Mouse (Mus musculus) liver, embryonic 11.5 days (tissue): ENCODE measurements around the gene Klb. TPM values are rescaled to one million over a fixed set of nuclear protein-coding genes. Genes with fewer than 3 reads are reported as not detected.

ENCODE experiments used
- ATAC-seq: fragments of 200-750 bp; cut with Nextera tagmentation; replicated peaks from 2 replicates; pipeline ENCODE4 v1.8.0; 2017; ENCODE audit warnings: moderate number of reproducible peaks, mild to moderate bottlenecking, moderate TSS enrichment, moderate library complexity; ENCODE audit not compliant: low FRiP score
- DNase-seq: peaks from one replicate; pipeline ENCODE4 v3.0.0-alpha.2; 2017; ENCODE audit warnings: low spot score
- H3K27ac ChIP-seq: fragments of 300-500 bp; sonication (generic); 2 replicates; pipeline ENCODE4 v1.5.1; 2014; ENCODE audit warnings: mild to moderate bottlenecking, low read depth, low read length, control low read depth
- H3K27me3 ChIP-seq: fragments of 300-500 bp; sonication (generic); replicated peaks from 2 replicates; pipeline ENCODE4 v1.6.1; 2014; ENCODE audit warnings: low read length, mixed read lengths; ENCODE audit not compliant: control insufficient read depth, insufficient read depth
- H3K36me3 ChIP-seq: fragments of 300-500 bp; sonication (generic); 2 replicates; pipeline ENCODE4 v1.6.1; 2014; ENCODE audit warnings: mild to moderate bottlenecking, low read length, moderate library complexity, mixed read lengths; ENCODE audit not compliant: control insufficient read depth, insufficient read depth
- H3K4me1 ChIP-seq: fragments of 300-500 bp; sonication (generic); replicated peaks from 2 replicates; pipeline ENCODE4 v1.6.1; 2014; ENCODE audit warnings: low read length, mixed read lengths; ENCODE audit not compliant: control insufficient read depth, insufficient read depth
- H3K4me2 ChIP-seq: fragments of 300-500 bp; sonication (generic); 2 replicates; pipeline ENCODE4 v1.6.1; 2014; ENCODE audit warnings: mild to moderate bottlenecking, control low read depth, moderate library complexity
- H3K4me3 ChIP-seq: fragments of 300-500 bp; sonication (generic); 2 replicates; pipeline ENCODE4 v1.5.1; 2014; ENCODE audit warnings: low read depth, low read length, control low read depth
- H3K9ac ChIP-seq: fragments of 300-500 bp; sonication (generic); 2 replicates; pipeline ENCODE4 v1.6.1; 2014; ENCODE audit warnings: low read depth, low read length, control low read depth
- H3K9me3 ChIP-seq: fragments of 300-500 bp; sonication (generic); 2 replicates; pipeline ENCODE4 v1.6.1; 2016; ENCODE audit warnings: low read length, inconsistent platforms, mixed read lengths; ENCODE audit not compliant: control insufficient read depth
- WGBS: fragments of 180-500 bp; shearing (Covaris S2); extraction: QIAGEN DNeasy Blood & Tissue Kit; methylation state at CpG from one replicate; pipeline ENCODE4 v1.1.7; 2014; 5-methylcytosine and 5-hydroxymethylcytosine counted together
- polyA plus RNA-seq: library from polyadenylated mRNA; unstranded; fragments of >200 nt; fragmentation: Nextera tagmentation; extraction: Ambion mirVana; gene quantifications from 2 replicates; pipeline ENCODE4 v1.2.1, GENCODE M21; 2014

The Klb gene
- polyA plus RNA-seq, 1 experiment from 2014 or later: 10.8 TPM

DNA sequence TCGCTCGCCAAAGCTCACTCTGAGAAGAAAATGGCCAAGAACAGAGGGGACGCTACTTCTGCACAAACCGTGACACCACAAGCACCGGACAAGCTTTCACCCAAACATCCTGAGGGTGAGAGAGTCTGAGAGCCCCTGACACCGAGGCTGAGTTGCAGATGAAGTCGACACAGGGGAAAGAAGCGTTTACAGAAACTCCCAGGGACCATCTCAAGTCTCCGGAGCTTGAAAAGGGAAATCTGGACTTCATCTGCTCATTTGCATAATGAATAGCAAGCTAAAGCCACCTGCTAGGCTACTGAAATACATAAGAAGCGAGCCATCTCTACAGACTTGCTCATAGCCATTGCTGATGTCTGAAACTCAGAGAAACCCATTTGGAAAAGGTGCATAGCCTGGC, 71.0 kb downstream of the Klb start:
- H3K27ac ChIP-seq: no peak overlapping the region
- H3K36me3 ChIP-seq: peaks cover 10% of the 10 kb centered on the region
- no peak overlapping the region for H3K9ac ChIP-seq
- no peaks in the 10 kb centered on the region for H3K9me3 ChIP-seq
- 84% methylated on average over 10 of the region's 10 CpGs for WGBS
- DNase-seq (no peak), ATAC-seq (no peak)
- H3K4me1 ChIP-seq: peaks cover 22% of the 10 kb centered on the region
- H3K4me3 ChIP-seq: no peak overlapping the region
- no peaks in the 10 kb centered on the region for H3K27me3 ChIP-seq
- no peak overlapping the region for H3K4me2 ChIP-seq

DNA sequence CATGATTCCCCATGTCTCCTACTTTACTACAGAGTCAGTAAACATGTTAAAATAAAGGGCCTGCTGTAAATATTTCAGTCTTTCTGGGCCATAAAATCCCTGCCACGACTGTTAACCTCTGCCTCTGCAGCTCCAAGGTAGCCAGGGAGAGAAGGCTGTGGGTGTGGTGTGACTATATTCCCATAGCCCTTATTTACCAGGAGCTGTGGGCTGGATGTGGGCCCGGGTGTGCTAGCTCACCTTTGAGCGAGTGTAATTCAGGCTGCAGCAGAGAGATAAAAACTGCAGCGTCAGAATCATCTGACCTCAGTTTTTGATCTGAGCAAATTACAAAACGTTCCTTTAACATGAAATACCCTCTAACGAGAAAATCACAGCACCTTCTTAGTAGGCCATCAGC, 72.7 kb downstream of the Klb start:
- no peak overlapping the region for H3K4me2 ChIP-seq
- H3K4me1 ChIP-seq: peaks cover 12% of the 10 kb centered on the region
- DNase-seq: no peak
- 53% methylated on average over 6 of the region's 6 CpGs for WGBS
- H3K27me3 ChIP-seq: no peaks in the 10 kb centered on the region
- H3K4me3 ChIP-seq: no peak overlapping the region
- H3K27ac ChIP-seq: no peak overlapping the region
- H3K36me3 ChIP-seq: peaks cover 12% of the 10 kb centered on the region
- H3K9ac ChIP-seq: no peak overlapping the region
- ATAC-seq: 0 out of 2 replicates have a peak, but pooled peaks have one; percentile 29
- H3K9me3 ChIP-seq: no peaks in the 10 kb centered on the region

DNA sequence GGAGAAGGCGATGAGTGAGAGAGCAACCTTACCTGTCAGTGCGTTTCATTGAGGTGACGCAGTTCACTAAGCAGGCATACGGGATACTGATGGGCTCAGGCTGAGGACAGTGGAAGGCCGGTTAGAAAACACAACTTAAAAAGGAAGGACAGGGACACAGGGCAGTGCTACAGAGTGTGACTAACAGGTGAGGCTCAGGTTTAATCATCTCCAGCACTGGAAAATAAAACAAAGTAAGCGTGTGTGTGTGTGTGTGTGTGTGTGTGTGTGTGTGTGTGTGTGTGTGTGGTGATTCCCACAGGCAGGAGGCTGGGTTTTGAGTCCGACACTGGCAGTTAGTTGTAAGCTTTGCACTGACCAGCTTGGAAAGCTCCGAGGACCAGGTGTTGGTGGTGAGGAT, 74.7 kb downstream of the Klb start:
- Histone ChIP-seq H3K4me3 (no peak overlapping the region), H3K4me1 (peaks cover 3% of the 10 kb centered on the region; the same call in 1 of the 2 replicates), H3K27me3 (no peaks in the 10 kb centered on the region), H3K9ac (no peak overlapping the region), H3K4me2 (no peak overlapping the region), H3K9me3 (no peaks in the 10 kb centered on the region), H3K27ac (no peak overlapping the region), H3K36me3 (peaks cover 11% of the 10 kb centered on the region)
- 90% methylated on average over 8 of the region's 8 CpGs for WGBS
- ATAC-seq: no peak
- DNase-seq: no peak

DNA sequence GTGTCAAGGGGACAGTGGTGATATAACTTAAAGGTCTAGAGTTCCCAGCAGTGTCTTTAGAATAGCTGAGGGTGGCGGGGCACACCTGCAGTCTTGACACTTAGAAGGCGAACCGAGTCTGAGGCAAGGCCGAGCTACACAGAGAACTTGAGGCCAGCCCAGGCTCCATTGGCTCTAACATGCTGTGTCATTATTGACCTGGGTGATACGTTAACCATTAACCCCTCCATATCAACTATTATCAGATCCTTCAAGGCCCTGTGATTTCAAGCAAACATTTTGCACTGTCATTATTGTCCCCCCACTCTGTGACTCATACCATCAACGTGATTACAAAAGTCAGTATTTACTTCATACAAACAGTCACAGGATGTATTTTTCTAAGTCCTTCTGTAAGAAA, 76.1 kb downstream of the Klb start:
- H3K9me3 ChIP-seq: no peaks in the 10 kb centered on the region
- peaks cover 3% of the 10 kb centered on the region; the same call in 1 of the 2 replicates for H3K4me1 ChIP-seq
- WGBS: 67% methylated on average over 6 of the region's 6 CpGs
- no peaks in the 10 kb centered on the region for H3K27me3 ChIP-seq
- DNase-seq (no peak), ATAC-seq (peak; percentile 47)
- no peak overlapping the region for H3K9ac ChIP-seq
- no peak overlapping the region for H3K4me2 ChIP-seq
- no peak overlapping the region for H3K27ac ChIP-seq
- H3K36me3 ChIP-seq: peaks cover 11% of the 10 kb centered on the region
- H3K4me3 ChIP-seq: no peak overlapping the region

DNA sequence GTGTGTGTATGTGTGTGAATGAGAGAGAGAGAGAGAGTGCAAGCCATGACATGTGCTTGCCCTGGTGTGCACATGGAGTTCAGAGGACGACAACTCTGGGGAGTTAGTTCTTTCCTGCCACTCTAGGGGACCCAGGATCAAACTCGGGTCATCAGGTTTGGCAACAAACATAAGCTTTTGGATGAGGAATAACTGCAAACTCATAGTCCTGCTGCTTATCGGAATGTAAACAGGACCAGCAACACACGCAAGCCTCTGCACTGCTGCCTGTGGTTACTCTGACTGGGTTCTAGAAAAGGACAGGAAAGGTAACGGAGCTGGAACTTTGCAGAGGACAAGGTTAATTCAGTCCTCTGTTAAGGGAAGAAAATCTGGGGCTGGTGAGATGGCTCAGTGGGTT, 77.1 kb downstream of the Klb start:
- Histone ChIP-seq H3K9me3 (no peaks in the 10 kb centered on the region), H3K27me3 (no peaks in the 10 kb centered on the region), H3K4me3 (no peak overlapping the region), H3K4me1 (peaks cover 3% of the 10 kb centered on the region; the same call in 1 of the 2 replicates), H3K4me2 (no peak overlapping the region), H3K9ac (no peak overlapping the region), H3K36me3 (peaks cover 11% of the 10 kb centered on the region), H3K27ac (no peak overlapping the region)
- 82% methylated on average over 5 of the region's 5 CpGs for WGBS
- no peak for DNase-seq
- ATAC-seq: no peak

DNA sequence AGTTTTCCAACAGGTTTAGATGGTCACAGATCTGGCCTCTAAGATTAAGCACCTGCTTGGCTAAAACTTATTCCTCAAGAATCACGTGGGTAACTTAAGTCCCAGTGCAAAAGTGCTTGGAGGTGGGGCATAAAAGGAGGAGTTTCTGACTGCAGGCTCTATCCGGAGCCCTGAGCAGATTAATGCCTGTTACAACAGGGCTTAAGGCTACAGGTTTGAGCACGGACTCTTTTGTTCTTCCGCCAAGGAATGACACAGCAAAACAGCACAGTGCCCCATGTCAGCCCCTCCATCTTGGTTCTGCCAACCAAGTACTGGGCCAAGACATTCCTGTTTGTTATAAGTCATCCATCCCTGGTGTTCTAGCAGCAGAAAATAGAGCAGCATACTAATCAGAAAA, 80.2 kb downstream of the Klb start:
- Histone ChIP-seq H3K4me1 (no peaks in the 10 kb centered on the region), H3K27me3 (no peaks in the 10 kb centered on the region), H3K4me3 (no peak overlapping the region), H3K9ac (no peak overlapping the region), H3K4me2 (no peak overlapping the region), H3K36me3 (peaks cover 4% of the 10 kb centered on the region; the same call in 1 of the 2 replicates), H3K27ac (no peak overlapping the region), H3K9me3 (no peaks in the 10 kb centered on the region)
- ATAC-seq (no peak), DNase-seq (no peak)
- WGBS: 48% methylated on average over 4 of the region's 4 CpGs

DNA sequence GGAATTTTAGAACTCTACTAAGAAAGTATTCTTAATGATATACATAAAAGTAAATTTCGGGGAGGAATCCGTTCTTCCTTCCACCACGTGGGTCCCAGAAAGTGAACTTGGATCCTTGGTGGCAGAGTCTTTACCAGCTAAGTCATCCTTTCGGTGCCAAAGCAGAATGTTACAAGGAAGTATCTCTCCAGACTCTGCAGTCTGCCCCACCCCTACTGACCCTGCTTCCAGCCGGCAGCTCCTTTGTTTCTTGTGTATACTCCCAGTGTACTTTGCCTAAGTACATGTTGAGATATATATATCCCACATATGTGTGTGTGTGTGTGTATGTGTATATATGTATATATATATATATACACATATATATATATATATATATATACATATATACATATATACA, 81.3 kb downstream of the Klb start:
- H3K9ac ChIP-seq: no peak overlapping the region
- no peak overlapping the region for H3K4me2 ChIP-seq
- peaks cover 4% of the 10 kb centered on the region; the same call in 1 of the 2 replicates for H3K36me3 ChIP-seq
- no peaks in the 10 kb centered on the region for H3K4me1 ChIP-seq
- DNase-seq (no peak), ATAC-seq (no peak)
- no peak overlapping the region for H3K27ac ChIP-seq
- H3K9me3 ChIP-seq: no peaks in the 10 kb centered on the region
- 83% methylated on average over 5 of the region's 5 CpGs for WGBS
- no peaks in the 10 kb centered on the region for H3K27me3 ChIP-seq
- no peak overlapping the region for H3K4me3 ChIP-seq

Other genes with a start within 250 kb of the Klb start
- 10.0 and 10.7 TPM in 2 replicates for gene Klhl5, start 240.8 kb upstream of the Klb start, polyA plus RNA-seq
- 4.9 and 5.8 TPM in 2 replicates for gene Wdr19, start 148.6 kb upstream of the Klb start, polyA plus RNA-seq
- gene Rfc1, start 12.6 kb upstream of the Klb start, polyA plus RNA-seq: 82.3 and 83.3 TPM in 2 replicates
- gene Rpl9, start 43.1 kb downstream of the Klb start, polyA plus RNA-seq: 1,151 and 1,248 TPM in 2 replicates
- gene Lias, start 43.2 kb downstream of the Klb start, polyA plus RNA-seq: 80.2 and 80.8 TPM in 2 replicates
- 48.2 and 49.3 TPM in 2 replicates for gene Ugdh, start 87.6 kb downstream of the Klb start, polyA plus RNA-seq
- not detected in 2 replicates for gene Gm43552, start 144.5 kb downstream of the Klb start, polyA plus RNA-seq
- 56.5 and 68.9 TPM in 2 replicates for gene Smim14, start 188.9 kb downstream of the Klb start, polyA plus RNA-seq
- 126 and 131 TPM in 2 replicates for gene Ube2k, start 188.9 kb downstream of the Klb start, polyA plus RNA-seq